Mouse (Mus musculus): ENCODE data around the gene Slc6a11. TPM values are rescaled to one million over a fixed set of nuclear protein-coding genes. Genes with fewer than 3 reads are reported as not detected.
A peak's percentile ranks its signal among the peaks of the same experiment; 100 is the strongest.

Gene Slc6a11
- under 1 TPM in 1 of 2 experiments, not detected in 1; 0.07 TPM for total RNA-seq (2021)

DNA sequence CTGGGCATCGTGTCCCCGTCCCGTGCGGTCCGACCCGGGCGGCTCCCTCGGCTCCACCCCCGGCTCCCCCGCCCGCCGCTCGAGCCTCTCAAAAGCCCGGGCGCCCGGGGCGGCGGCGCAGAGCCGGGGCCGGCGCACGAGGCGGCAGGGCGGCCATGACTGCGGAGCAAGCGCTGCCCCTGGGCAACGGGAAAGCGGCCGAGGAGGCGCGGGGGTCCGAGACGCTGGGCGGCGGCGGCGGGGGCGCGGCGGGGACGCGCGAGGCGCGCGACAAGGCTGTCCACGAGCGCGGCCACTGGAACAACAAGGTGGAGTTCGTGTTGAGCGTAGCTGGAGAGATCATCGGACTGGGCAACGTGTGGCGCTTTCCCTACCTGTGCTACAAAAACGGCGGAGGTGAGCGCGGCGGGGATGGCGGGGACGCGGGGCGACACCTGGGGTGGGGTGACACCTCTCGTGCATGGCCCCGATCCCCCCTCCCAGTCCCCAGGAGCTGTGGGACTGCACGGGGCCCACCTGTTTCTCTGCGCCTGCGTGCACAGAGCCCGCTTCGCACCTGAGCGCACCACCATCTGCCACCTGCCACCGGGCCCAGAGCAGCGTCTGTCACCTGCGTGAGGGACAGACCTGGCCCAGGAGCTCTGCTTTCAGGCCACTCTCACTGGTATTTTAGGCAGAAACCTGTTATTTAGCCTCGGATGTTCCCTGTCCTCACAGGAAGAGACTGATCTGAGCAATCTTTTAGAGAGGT lies at the start of gene Slc6a11:
Gene Slc6a11, plus strand, starts transcription at position 120 of the 751 bp plus-strand sequence.
- no peak for DNase-seq

- DNase-seq = peak; percentile 59
These were observed 43.9 kb upstream of the Slc6a11 start for GRCm38 (mm10) chr6:114087106-114087505.

DNA sequence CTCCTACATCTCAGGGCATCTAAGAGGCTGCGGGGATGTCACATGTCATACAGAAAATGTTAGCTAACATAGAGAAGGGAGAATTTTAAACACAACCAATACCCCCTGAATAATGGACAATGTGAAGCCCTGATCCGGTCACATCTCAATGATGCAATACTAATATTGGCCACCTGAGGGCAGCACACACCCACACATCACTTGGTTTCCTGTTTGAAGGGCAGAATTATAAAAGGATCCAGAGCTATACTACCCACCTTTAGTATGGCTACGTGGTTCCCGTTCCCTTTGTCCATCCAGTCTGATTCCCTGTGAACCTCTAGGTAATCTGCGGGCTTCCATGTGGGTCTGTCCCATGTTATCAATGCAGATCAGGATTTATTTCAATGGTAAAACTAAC lies 41.4 kb upstream of the Slc6a11 start:
- DNase-seq = peak; percentile 74

DNA sequence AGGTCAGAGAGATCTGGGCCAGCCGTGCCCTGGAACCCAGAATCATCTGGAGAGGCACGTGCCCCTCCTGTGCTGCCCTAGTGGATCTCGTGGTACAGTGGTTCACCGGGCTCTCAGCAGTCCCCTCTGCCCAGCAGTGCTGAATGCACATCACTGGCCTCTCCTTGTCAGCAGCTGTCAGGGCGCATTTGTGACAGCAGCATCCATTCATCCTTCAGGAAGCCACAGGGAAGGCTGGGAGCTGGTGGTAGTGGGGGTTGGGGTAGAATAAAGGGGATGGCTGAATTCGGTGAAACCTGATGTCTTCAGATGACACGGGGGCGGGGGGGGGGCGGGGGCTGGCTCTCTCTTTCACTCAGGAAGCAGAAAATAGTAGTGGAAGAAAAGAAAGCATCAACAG lies 38.8 kb upstream of the Slc6a11 start:
- DNase-seq = no peak

DNA sequence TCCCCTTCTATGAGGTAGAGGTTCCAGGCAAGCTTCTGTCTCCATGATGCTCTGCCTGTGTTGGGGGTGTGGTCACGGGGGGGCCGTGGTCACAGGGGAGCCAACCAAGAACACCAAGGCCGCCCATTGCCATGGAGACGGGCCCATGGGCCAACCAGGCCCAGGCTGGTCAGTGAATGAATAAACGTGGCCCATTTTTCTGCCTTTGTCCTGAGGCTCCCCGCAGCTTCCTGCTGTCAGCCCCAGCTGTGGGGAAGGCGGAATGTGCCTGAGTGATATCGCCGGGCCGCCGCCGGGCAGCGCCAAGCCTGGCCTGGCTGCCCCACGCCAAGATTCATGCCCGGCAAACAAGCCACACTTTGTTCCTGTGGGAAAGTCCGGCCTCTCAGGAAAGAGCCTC lies 36.8 kb upstream of the Slc6a11 start:
- DNase-seq = no peak

- DNase-seq = no peak
These were observed 34.5 kb upstream of the Slc6a11 start for GRCm38 (mm10) chr6:114096574-114096973.

- DNase-seq = no peak
These were observed 29.1 kb upstream of the Slc6a11 start for GRCm38 (mm10) chr6:114101923-114102322.

GRCm38 (mm10) chr6:114119507-114119906 lies 11.5 kb upstream of the Slc6a11 start:
- no peak for DNase-seq

- DNase-seq = no peak
These were observed 5.5 kb upstream of the Slc6a11 start for GRCm38 (mm10) chr6:114125530-114125929.

DNA sequence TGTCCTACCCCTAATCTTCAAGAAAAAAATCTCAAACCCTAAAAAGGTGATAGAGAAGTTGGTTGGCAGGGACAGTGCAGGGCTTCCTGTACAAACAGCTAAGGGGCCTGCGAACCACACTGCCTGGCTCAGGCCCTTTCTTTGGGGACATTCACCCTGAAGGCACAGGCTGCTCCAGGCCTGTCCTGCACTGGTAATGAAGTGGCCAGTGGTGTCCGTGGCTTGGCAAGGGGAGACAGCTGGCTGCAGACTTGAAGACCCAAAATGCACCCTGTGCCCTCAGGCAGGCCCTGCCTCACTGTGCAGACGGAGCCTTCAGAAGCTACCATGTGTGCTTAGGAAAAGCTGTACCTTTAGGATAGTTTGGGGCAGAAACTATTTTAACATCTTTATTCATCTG lies 1.4 kb downstream of the Slc6a11 start:
- DNase-seq = no peak

GRCm38 (mm10) chr6:114132916-114133315 lies 1.9 kb downstream of the Slc6a11 start:
- DNase-seq = no peak

DNA sequence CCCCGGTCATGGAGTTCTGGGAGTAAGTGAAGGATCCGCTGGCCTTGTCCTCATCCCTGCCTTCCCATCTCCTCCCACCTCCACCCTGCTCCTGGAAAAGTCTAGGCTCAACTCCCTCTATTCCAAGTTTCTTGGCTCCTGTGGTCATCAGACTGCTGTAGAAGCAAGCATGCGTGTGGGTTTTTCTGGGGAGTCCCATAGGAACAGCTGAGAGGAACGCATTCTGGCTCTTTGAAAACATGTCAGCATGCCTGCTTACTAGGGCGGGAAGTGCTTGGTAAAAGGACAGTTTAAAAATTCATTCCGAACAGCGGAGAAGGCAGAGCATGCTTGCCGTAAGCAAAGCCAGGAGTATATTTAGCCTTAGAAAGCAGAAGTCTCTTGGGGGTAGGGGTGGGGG lies 7.9 kb downstream of the Slc6a11 start:
- DNase-seq = no peak

DNA sequence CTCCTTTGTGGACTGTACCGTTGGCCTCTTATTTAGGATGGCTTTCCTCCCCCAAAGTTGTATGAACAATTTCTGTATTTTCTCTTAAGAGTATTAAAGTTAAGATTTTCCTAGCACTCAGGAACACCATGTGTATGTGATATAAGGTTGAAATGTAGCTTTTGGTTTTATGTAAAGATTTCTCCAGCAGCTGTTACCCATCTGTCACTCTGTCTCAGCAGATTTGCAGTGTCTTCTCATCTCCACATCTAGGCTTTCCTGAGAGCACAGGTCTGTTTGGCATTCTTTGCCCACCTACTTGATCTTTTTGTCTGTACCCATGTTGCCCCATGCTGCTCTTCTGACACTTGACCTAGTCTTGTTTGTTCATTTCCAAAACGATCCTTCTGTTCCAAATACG lies 10.4 kb downstream of the Slc6a11 start:
- no peak for DNase-seq

- DNase-seq = no peak
These were observed 11.4 kb downstream of the Slc6a11 start for GRCm38 (mm10) chr6:114142480-114142879.

GRCm38 (mm10) chr6:114143544-114143943 lies 12.5 kb downstream of the Slc6a11 start:
- DNase-seq = no peak

DNA sequence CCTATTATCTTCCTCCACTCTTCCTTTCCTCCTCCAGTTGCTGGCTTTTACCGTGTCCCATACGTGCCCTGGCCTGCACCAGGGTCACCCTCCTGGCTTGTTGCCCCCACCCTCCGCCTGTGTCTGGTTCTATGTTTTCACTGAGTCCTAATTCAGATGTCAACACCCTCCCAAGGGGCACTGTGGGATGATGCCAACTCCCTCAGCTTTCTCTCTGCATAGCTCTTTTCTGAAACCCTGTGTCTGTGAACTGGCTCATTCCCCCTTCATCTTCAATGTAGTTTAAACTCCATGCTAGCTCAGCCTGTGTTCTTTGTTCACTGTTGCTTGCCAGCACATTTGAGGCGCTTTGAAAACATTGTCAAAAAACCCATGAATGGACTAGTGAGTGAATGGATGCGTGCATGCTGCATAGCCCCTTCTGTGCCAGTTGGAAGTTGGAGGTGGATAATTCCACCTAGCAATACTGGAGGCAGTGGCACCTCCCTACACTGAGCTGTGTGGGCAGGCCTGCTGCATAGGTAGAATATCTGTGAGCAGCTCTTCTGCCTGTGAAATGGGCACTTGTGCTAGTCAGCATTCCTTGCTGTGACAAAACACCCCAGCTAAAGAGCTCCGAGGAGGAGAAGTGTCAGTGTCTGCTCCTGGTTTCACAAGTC lies 13.5 kb downstream of the Slc6a11 start:
- no peak for DNase-seq

DNA sequence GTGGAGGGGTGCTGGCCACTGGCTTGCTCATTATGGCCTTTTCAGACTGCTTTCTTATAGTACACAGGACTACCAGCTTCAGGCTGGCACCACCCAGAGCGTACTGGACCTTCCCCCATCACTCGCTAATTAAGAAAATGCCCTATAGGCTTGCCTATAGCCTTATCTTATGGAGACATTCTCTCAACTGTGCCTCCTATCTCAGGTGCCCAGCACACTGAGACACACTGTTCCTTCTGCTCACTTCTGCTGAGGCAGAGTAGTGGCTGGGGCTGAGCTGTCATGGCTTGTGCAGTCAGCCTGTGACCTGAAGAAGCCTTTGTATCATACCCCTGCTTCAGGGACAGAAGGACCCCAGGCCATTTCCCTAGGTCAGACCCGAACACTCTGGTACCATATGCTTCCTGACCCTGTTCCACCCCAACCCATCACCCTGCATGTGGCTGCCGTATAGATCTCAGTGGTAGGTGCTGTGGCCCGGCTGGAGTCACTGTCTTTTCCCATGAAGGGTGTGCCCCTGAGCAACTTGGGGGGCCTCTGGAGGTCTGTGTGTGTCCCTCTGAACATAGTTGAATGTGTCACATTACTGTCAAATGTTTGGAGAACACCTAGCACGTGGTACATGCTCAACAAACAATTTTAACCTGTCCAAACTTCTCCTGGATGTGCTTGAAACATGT lies 14.7 kb downstream of the Slc6a11 start:
- no peak for DNase-seq

DNA sequence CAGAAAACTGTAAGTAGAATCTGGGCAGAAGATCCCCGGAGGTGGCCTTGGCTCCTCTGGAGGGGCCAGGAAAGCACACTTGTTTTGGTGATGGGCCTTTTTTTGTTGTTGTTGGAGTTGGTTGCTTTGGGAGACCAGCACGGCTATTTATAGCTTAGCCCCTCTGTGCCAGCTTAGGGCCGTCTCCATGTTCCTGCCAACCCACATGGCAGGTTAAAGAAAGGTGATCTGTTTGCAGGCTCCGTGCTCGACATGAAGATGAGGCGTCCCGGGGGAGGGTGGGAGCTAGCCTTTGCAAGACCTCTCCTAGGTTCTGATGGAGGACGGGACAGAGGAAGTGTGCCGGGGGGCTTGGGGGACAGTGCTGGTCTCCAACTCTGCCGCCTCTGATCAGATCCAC lies 24.7 kb downstream of the Slc6a11 start:
- DNase-seq = peak; percentile 11

DNA sequence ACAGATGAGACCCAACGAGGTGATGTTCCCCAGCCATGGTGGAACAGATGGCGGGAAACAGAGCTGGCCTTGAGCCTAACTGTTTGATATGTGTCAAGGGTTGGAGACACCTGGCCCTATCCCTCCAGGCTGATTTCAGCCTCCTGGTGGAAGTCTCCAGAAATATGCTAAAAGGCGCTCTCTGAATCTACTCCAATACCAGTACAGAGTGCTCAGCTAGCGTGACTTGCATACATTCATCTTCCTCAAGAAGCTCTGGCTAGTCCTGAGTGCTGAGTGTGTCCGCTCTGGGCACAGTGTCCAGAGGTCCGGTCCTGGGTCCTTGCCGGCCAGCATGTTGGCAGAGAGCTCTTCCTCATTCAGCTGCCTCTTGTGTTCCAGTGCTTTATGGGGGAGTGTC lies 27.8 kb downstream of the Slc6a11 start:
- no peak for DNase-seq

DNA sequence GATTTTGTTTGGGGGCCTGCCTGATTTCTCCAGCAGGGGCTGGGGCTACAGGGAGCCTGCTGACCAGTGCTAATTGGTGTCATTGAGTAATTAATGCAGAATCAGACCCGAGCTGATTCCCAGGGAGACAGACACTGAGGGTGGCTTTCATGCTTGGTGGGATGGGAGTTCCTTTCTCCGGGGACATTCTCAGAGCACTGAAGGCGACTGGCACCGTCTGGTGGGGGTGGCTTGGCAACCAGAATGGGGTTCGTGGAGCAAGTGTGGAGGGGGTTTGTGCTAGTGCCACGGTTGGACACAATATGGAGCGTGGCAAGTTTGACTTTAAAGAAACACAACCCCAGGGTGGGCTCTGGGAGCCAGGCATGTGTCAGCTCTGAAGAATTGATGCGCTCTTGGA lies 29.7 kb downstream of the Slc6a11 start:
- no peak for DNase-seq

- no peak for DNase-seq
These were observed 43.0 kb downstream of the Slc6a11 start for GRCm38 (mm10) chr6:114174052-114174397.

DNA sequence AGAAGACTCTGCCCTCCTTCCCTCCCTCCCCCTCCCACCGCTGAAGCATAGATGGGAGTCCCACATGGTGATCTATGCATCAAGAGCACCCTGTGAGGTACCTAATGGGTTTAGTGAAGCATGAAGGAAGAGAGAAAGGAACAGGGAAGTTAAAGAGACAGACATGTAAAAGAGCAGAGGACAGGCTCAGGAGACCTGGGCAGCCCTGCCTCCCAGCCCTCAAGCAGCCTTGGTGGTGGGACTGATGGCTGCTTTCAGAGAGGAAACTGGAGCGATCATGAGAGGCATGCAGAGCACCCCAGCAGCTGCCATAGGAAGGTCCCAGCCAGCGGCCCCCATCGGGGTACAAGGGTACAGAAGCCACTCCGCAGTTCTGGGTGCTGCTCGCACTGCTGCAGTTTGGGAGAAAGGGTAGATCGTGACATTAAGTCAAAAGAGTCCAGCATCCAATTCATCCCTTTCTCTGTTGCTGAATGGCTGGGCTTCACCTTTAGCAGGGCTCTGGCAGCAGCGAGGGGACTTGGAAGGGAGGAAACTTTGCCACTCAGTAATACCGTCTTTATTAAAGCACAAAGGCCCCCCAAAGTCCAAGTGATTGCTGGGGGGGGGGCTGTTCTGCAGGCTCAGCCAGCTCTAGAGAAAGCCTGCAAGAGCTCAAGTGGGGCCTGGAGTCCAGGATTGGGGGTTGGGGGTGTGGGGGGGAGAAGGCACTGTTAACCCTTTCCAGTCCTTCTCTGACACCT lies 43.5 kb downstream of the Slc6a11 start:
- no peak for DNase-seq

DNA sequence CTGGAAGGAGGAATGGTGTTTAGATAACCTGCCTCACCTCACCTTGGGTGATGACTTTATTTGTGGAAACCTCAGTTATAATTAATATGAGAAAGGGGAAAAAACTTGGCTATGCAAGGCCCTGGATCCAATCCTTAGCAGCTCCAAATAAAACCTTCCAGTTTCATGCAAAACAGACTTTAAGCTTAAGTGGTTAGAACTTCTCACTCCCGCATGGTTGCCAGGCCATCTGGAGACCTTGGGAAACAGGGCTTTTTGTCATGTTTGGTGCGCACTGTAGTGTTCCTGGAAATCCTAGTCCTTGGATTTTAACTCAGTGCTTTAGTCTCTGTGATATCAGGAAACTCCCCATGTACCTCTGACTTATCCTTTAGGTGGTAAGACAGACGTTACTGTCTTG lies 47.1 kb downstream of the Slc6a11 start:
- DNase-seq = no peak
